Mouse (Mus musculus): ENCODE data around the gene BC030500.

The BC030500 gene

DNA sequence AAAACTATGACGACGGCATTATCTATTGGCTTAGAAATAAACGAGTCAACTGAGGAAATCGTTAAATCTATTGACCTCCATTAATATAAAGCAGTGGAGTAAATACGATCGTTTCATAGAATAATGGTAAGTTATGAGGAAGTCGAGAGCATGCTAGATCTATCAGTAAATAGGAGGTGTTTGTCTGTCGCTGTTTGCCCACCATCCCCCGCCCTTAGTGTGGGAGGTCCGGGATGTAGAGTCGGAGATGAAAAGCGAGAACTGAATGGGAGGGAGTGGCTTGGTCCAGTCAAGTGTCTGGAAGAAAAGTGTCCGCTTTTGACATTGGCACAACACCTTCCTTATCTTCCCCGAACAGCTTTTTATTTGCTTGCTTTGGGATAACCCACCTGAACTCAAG is at the start of gene BC030500:
BC030500 (plus strand) TSS at position 79 of the 400 bp plus-strand sequence.
- DNase-seq: no peak

DNA sequence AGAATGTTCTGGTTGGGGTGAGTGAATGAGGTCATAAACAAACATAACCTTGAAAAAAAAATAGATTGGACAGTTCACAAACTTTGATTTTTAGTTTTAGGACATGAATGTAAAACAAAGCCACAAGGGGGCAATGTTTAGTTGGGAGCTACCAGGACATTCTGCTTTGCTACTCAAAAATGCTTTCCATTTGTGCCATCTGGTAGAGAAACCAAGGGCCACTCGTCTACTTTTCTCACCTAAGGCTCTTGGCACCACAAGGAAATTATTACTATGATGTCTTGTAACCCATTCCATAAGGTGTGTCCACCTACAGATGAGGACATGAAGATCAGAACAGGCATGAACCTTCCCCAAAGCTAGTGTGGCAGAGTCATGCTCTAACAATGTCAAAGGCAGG is 25.1 kb upstream of the BC030500 start:
- DNase-seq: no peak

DNA sequence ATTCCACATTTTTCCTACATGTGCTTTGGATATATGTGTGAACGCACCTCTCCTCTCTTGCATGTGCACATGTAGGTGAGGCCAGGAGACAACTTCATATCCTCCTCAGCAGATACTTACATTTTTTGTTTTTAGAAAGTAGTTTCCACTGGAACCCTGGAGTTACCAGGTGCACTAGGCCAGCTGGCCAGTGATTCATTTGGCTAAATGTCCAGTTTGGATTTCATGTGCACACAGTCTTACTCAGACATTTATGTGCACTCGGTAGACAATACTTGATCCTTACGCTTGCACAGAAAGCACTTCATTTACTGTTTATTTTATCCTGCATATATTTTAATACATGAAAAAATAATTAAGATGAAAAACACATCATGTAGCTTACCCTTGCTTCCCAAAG is 21.0 kb upstream of the BC030500 start:
- no peak for DNase-seq

DNA sequence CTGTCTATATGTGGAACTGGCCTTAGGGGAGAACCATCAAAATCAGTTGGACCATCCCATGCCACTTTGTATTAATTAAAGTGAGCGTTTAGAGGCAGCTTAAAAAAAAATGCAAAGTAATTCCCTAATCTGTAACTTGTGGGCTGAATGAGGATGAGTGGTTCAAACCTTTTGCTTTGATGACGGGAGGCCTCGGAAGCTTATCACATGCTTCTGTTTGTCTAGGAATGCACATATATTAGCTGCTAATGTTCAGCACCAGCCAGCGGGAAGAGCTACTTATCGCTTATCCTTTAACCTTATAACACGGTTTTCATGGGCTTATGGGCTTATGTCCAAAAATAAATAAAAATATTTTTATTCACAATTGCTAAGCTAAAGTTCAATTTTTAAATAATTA is 15.6 kb upstream of the BC030500 start:
- DNase-seq: no peak

DNA sequence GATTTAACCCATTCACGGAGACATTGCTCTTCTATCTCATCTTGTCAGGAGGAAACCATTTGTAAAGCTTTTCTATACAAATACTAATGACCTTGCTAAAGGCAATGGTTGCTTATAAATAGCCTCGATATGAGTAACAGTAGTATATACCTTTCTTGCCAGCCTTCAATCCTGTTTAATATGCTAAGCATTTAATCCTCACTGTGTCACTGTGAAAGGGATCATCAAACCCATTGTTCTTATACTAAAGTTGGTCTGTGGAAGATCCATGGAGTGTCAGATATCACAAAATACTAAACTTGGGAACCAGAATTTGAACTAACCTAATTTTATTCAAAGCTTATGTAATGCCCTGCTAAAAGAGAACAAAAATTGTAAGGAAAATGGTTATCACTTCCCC is 7.1 kb upstream of the BC030500 start:
- DNase-seq: no peak

DNA sequence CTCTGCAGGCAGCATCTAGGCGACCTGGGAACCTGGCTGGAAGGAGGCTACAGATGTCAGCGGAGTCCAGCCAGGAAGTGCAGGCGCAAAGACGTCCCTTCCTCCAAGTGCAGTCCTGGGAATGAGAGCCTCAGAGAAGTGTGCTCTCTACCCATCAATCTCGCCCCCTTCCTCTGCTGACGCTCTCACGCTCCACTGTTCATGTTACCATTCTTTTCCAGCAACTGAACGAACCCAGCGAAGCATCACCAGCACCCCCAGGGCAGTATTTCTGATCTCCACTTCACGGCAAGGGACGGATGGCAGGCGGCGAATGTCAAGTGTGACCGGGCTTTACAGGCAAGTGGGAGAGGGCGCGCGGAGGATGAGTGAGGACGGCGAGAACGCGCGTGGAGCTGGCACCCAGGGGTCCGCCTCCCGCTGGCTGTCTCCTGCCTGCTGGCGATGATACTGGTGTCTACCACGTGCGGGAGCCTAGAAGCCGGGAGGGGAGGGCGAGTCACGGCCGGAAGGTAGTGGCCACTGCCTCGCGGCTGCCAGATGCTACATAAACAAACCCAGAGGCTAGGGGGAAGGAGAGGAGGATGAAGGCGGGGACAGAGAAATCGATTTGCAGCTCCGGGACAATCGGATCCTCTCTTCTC is 763 bp downstream of the BC030500 start, which contains the start of gene Galntl6:
Galntl6 (minus strand) TSS at position 445 of the 644 bp plus-strand sequence.
- peak; percentile 12 for DNase-seq

DNA sequence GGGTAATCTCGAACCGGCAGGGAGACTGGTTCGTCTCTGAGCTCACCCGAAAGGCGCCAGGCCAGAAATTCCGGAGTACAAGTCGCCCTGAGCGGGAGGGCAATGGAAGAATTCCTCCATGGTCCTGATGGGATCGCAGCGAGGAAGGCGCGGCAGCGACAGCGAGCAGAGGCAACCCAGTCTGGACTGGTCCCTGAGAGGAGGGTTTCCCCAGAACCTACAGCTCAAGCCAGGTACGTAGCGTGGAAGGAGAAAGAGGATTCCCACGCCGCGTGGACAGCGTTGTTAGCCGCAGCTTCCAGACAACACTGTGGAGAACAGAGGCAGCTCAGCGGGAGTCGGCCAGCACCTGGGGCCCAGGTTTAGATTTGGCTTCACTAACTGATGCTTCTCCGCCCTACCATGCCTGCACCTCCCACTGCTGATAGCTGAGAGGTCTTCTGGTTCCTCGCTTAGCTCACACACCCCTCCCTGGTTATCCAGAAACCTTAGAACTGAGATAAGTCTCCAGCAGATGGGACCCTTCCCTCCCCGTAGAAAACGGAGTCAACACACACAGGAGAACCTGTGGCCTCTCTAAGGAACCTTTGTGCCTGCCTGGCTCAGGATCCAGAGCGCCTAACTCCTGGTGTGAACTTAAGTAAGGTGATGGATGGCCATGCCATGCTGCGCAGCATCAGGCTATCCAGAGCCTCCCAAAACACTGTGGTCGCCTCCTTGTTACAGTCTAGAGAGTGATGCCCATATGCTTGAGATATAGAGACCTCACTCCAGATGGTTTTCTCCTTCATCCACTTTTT is 1.5 kb downstream of the BC030500 start:
- peak; percentile 12 for DNase-seq

DNA sequence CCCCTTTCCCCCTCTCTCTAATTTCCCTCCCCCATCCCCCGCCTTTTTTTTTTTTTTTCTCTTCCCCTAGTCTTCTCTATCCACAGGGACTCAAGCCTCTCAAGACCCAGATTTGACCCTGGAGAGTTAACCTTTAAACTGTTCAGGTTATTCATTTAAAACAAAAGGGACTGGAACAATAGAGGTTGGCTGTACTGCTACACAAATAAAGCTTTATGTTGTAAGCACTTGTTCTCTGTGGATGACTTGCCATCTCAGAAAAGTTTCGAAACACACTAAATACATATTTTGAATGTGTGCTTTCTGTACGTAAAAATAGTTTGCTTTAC is 2.0 kb downstream of the BC030500 start:
- DNase-seq: no peak

DNA sequence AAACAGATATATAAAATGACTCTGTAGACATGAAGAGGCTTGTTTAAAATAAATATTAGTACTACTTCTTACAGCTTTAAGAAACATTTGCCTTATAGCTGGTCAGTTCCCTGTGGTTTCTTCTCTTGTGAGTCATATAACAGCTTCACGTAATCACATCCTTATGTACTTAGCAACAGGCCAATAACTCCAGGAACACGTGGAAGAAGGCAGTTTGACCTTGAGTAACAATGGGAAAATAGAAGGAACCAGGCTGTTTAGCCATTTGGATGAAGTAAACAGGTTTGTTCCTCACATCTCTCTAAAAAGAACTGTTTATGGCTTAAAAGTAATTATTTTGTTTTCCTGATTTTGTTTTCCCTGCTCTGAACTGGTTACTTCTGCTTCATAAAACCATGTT is 3.6 kb downstream of the BC030500 start:
- DNase-seq: no peak

DNA sequence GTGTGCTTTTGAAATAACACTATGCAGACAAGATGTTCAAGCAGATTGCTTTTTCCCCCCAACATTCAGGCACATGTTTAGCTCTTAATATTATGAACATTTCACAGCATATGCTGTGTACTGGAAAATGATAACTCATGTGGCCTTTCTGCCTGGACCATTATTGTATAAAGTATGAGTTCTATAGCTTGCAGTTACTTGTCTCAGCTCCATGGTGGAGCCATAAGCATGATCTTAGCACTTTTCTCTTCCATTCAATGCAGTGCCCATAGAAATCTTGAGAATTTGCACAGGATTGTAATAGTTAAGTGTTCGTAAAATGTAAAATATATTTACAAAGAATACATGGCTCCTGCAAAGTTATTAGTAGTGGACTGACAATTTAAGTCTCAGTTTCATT is 19.5 kb downstream of the BC030500 start:
- DNase-seq: no peak

DNA sequence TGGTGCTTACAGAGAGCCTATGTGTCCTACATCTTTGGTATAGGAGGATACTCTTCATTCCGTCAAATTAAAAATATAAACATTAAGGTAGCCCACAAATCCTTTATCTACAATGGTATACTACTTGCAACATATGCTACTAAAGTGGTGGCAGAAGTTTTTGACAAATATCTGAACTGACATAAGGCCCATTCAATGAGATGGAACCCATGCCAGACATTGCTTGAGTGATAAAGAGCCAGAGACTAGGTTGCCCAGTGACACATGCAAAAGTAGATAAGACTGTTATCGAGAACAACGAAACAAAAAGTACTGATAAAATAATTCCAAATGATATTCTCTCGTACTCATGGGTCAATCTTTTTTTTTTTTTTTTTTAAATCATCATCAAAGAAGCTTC is 32.2 kb downstream of the BC030500 start:
- DNase-seq: no peak

DNA sequence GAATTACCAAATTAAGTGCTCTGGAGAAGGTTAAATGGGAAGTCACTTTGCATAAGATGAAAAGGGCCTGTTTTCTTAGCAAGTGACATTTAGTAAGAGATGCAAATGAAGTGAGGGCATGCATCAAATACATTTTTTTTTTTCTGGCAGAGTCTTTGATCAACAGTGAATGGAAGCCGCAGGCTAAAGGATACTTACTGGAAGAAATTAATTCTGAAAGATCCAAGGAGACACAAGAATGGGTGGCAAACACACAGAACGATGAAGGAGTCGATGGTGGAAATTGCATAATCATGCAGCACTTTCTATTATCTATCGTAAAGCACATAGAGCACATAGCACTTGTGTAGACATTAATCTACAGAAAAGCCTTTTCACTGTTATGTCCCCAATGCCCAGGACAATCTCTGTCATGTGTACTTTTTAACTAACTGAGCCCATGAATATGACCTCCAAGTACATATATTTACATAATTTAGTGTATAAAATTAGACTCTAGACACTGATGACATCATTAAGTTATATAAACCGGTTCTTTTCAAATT is 45.7 kb downstream of the BC030500 start:
- no peak for DNase-seq

All from cerebellum, adult 11-12 months (tissue).